Mouse (Mus musculus) thymus, adult 2 months (tissue): ENCODE results near the gene Pan3.

Experiments
- CTCF ChIP-seq: fragments of 200-500 bp; IDR thresholded peaks from 2 replicates; pipeline ENCODE4 v1.5.1; 2012; ENCODE audit warnings: mild to moderate bottlenecking, control low read depth, low read length, moderate library complexity, borderline replicate concordance; ENCODE audit not compliant: control insufficient read depth, poor library complexity, insufficient read depth; ENCODE audit errors: extremely low read depth
- POLR2A ChIP-seq: fragments of 200-500 bp; IDR thresholded peaks from 2 replicates; pipeline ENCODE4 v1.6.1; 2012; ENCODE audit warnings: mild to moderate bottlenecking, low read length, control low read depth, moderate library complexity; ENCODE audit not compliant: control insufficient read depth, poor library complexity, insufficient read depth; ENCODE audit errors: extremely low read depth

DNA sequence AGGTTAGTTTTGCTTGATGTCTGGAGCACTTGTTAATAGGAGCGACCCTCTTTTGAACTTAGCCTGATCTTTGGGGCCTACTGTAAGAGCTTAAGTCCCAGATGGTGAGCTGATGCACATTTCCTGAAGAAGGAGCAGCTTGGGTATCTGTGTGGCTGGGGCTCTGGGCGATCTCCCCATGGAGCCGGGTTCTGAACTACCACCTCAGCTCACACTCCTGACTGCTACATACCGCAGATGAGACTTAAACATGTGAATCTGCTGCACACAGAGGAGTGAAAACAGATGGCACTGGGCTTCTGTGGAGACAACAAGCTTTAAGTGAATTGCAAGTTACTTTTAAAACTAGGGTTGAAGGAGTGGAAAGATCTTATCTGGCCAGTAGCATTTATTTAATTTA lies 15.3 kb downstream of the Pan3 start:
- TF ChIP-seq POLR2A (no peak), CTCF (no peak)
